Mouse (Mus musculus): ENCODE results near the gene Ltbr.

- TF ChIP-seq CHD2 (IDR thresholded peaks at IDR 0.05; ENCODE audit: low read depth, low read length) (no peak), HCFC1 (IDR thresholded peaks at IDR 0.05; ENCODE audit: borderline replicate concordance, insufficient read depth, low read length) (no peak), ZC3H11A (IDR thresholded peaks at IDR 0.05; ENCODE audit: borderline replicate concordance, low read depth, low read length) (no peak), MAFK (IDR thresholded peaks at IDR 0.05; ENCODE audit: insufficient read depth, low read depth, low read length) (no peak), ZNF384 (IDR thresholded peaks at IDR 0.05; ENCODE audit: low read depth, low read length) (no peak)
Measured at GRCm38 (mm10) chr6:125333112-125333899, 19.6 kb upstream of the Ltbr start.

Data from ES-E14 (cell line).